Mouse (Mus musculus) liver, adult 2 months (tissue): ENCODE measurements around the gene Syngr2.

Experiments
- CTCF ChIP-seq: fragments of 200-500 bp; IDR thresholded peaks from 2 replicates; pipeline ENCODE4 v1.5.1; 2011; ENCODE audit warnings: low read depth, low read length, control low read depth
- POLR2A ChIP-seq: fragments of 200-500 bp; IDR thresholded peaks from 2 replicates; pipeline ENCODE4 v1.6.1; 2011; ENCODE audit warnings: low read length, control low read depth; ENCODE audit not compliant: insufficient read depth; ENCODE audit errors: extremely low read depth

DNA sequence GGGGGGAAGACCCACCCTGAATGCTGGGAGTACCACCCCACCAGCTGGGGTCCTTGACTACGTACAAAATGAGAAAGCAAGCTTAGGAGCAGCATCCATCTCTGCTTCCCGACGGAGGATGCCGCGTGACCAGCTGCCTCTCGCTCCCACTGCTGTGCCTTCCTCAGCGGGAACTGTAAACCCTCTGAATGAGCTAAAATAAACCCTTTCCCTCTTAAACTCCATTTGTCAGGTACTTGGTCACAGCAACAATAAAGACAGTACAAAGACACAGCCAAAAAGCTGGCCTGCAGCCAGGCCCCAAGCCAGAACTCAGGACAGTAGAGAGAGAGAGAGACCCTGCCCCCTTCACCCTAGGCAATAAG lies 39.8 kb upstream of the Syngr2 start:
- TF ChIP-seq CTCF = no peak
- TF ChIP-seq POLR2A = no peak
